Mouse (Mus musculus) left cerebral cortex, postnatal 25 days (tissue): ENCODE measurements at regions not wholly inside any gene's neighbourhood (a gene's known extent, or its start where the extent isn't known, plus 50 kb on each side); places are given as distances from the start of the nearest gene placed in this dataset.

ENCODE experiments used
- DNase-seq, 2 experiments: peaks; one replicate each; pipeline ENCODE4 v3.0.0; 2022; ENCODE audit warnings: low spot score in 2 of 2, mixed read lengths in 1 of 2
- intact Hi-C: fragments of 180-260 bp; cut with DNase I; formaldehyde crosslinking; loops from one replicate; pipeline ENCODE4 v1.15.1; 2025

DNA sequence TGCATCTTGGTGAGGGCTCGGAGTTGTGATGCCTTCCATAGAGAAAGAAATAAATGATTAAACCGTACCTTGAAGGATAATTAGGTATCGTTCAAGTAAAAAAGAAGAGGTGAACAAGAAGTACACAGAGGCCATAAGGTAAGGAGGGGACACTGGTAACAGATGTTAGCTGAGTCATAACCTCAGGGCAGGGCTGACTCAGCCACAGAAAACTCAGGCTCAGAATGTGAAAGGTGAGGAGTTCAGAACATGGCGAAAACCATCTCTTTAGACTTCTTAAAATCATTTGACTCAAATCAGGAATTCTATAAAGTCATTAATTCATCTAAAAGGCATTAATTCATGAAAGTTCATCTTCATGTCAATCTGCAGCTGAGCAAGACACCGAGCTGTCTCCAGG is 62.1 kb upstream of the Ifngr1 start:
- no peak for DNase-seq
- intact Hi-C loops: no loop called here

DNA sequence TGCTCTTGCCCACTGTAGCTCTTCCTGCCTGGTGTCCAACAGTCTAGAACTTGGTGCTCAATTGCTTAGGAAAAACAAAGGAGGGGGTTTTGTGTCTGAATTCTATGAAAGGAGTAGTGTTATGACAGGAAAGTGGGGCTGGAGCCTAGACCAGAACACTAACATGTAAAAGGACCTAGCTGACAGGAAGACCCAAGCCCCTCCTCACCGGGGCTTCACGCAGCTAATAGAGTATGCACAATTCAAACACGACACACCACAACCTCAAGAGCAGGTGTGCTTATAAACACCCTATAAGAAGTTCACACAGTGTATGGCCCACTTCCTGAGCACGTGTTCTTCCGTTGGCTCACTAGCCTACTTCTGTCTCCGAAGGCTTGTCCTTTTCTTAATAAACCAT is 61.7 kb upstream of the Ifngr1 start:
- no peak for DNase-seq
- intact Hi-C loops: no loop called here

DNA sequence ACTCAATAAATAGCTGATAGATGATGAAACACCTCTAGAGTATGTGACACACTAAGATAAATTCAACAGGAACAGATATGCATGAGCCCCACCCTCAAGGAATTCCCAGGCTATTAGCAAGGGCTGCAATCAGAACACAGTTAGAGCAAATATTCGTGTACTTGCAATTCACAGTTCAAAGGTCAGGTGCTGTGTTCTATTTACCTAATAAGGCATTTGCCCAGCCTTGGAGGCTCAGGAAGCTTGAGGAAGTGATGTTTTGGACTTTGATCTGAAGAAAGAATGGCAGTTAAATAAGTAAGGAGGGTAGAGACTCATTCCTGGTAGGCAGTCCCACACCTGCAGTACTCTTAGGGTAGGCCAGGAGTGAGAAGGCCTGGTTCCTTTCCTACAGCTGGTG is 60.3 kb upstream of the Ifngr1 start:
- DNase-seq: no peak
- intact Hi-C loops: no loop called here

- no peak for DNase-seq
- intact Hi-C loops: no loop called here
Measured at GRCm38 (mm10) chr10:19532790-19533189, 59.0 kb upstream of the Ifngr1 start.

DNA sequence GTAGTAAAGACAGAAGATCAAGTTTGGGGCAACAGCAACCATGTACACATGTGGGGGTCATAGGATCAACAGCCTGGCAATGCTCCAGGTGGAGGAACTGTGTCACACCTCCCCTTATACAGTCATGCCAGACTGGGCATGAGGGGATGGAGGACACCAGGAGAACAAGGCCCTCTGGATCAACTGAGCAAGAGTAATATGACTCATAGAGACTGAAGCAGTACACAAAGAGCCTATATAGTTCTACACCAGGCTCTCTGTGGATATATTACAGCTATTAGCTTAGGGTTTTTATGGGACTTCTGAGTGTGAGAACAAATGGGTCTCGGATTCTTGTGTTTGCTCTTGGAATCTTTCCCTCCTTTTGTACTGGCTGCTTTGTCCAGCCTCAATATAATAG is 57.9 kb upstream of the Ifngr1 start:
- no peak for DNase-seq
- intact Hi-C loops: no loop called here
